Mouse (Mus musculus) CH12.LX (cell line): ENCODE data around the gene Necab3.

Source experiments
- BHLHE40 ChIP-seq: IDR thresholded peaks from 2 replicates; pipeline ENCODE4 v1.6.1; 2011; ENCODE audit warnings: mild to moderate bottlenecking, low read depth, low read length, improper control_type of control experiment
- CTCF ChIP-seq, 2 experiments: IDR thresholded peaks in 1 of 2; conservative IDR thresholded peaks in 1 of 2; 2 replicates each; pipeline ENCODE4 v1.5.1; 2011 to 2012; ENCODE audit warnings: low read depth in 2 of 2, low read length in 2 of 2, improper control_type of control experiment in 1 of 2, inconsistent platforms in 1 of 2, mild to moderate bottlenecking in 1 of 2, moderate library complexity in 1 of 2
- E2F4 ChIP-seq: IDR thresholded peaks from 2 replicates; pipeline ENCODE4 v1.6.1; 2011; ENCODE audit warnings: low read depth, low read length, improper control_type of control experiment; ENCODE audit not compliant: insufficient replicate concordance
- ELF1 ChIP-seq: IDR thresholded peaks from 2 replicates; pipeline ENCODE4 v1.6.1; 2014; ENCODE audit warnings: low read depth, mild to moderate bottlenecking, inconsistent platforms, low read length, improper control_type of control experiment
- GABPA ChIP-seq: IDR thresholded peaks from 2 replicates; pipeline ENCODE4 v1.6.1; 2012; ENCODE audit warnings: low read depth, low read length, improper control_type of control experiment, inconsistent platforms; ENCODE audit not compliant: insufficient replicate concordance
- IRF4 ChIP-seq: IDR thresholded peaks from 2 replicates; pipeline ENCODE4 v1.6.1; 2014; ENCODE audit warnings: low read depth, mild to moderate bottlenecking, inconsistent platforms, low read length, improper control_type of control experiment
- JUND ChIP-seq: conservative IDR thresholded peaks from 2 replicates; pipeline ENCODE4 v1.6.1; 2011; ENCODE audit warnings: low read depth, low read length, improper control_type of control experiment
- MAX ChIP-seq: IDR thresholded peaks from 2 replicates; pipeline ENCODE4 v1.6.1; 2011; ENCODE audit warnings: low read length, improper control_type of control experiment
- MEF2A ChIP-seq: IDR thresholded peaks from 2 replicates; pipeline ENCODE4 v1.6.1; 2014; ENCODE audit warnings: low read depth, mild to moderate bottlenecking, inconsistent platforms, low read length, improper control_type of control experiment, borderline replicate concordance
- POLR2A ChIP-seq: IDR thresholded peaks from 2 replicates; pipeline ENCODE4 v1.6.1; 2011; ENCODE audit warnings: low read depth, mild to moderate bottlenecking, improper control_type of control experiment, low read length
- RAD21 ChIP-seq: IDR thresholded peaks from 2 replicates; pipeline ENCODE4 v1.6.1; 2011; ENCODE audit warnings: low read depth, mild to moderate bottlenecking, low read length, improper control_type of control experiment, moderate library complexity
- UBTF ChIP-seq: IDR thresholded peaks from 2 replicates; pipeline ENCODE4 v1.6.1; 2012; ENCODE audit warnings: low read depth, mild to moderate bottlenecking, inconsistent platforms, low read length, improper control_type of control experiment, moderate library complexity
- USF1 ChIP-seq: IDR thresholded peaks from 2 replicates; pipeline ENCODE4 v1.6.1; 2014; ENCODE audit warnings: low read depth, mild to moderate bottlenecking, inconsistent platforms, low read length, improper control_type of control experiment

GRCm38 (mm10) chr2:154508450-154508849 is 50.2 kb downstream of the Necab3 start:
- TF ChIP-seq ELF1 (no peak), JUND (no peak), POLR2A (no peak), E2F4 (no peak), CTCF (conservative IDR thresholded peaks at IDR 0.05 in 1 of 2, IDR thresholded peaks at IDR 0.05 in 1 of 2; ENCODE audit: low read depth in 2 of 2, low read length in 2 of 2) (no peak), MEF2A (no peak), USF1 (no peak), MAX (no peak), IRF4 (no peak), UBTF (no peak), GABPA (no peak), RAD21 (no peak), BHLHE40 (no peak)
